Mouse (Mus musculus) cortical plate, adult 2 months (tissue): ENCODE results near the gene P2ry1.

Experiments
- CTCF ChIP-seq: fragments of 200-500 bp; IDR thresholded peaks from 2 replicates; pipeline ENCODE4 v1.5.1; 2011; ENCODE audit warnings: mild to moderate bottlenecking, control low read depth, low read length; ENCODE audit not compliant: insufficient read depth; ENCODE audit errors: extremely low read depth
- POLR2A ChIP-seq: fragments of 200-500 bp; IDR thresholded peaks from 2 replicates; pipeline ENCODE4 v1.6.1; 2011; ENCODE audit warnings: mild to moderate bottlenecking, low read length, control low read depth; ENCODE audit not compliant: insufficient read depth; ENCODE audit errors: extremely low read depth

DNA sequence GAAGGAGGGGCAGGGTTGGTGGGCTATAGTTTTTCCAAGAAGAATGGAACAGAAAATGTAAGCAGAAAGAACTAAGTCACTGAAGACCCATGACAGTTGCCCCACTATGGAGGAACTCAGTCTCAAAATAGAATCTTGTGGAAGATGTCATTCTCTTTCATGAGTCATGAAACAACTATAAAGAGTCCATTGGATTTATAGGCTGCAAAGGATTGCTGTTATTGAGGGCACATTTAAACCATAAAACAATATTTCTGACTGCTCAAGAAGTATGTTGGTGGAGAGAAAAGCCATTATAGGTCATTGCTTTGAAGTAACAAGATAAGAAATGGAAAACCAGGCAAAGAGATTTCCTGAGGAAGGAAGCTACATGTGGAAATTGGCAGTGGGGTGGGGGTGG lies 10.0 kb downstream of the P2ry1 start:
- TF ChIP-seq CTCF (no peak), POLR2A (no peak)
